Mouse (Mus musculus): ENCODE measurements around the gene E030018B13Rik. TPM values are rescaled to one million over a fixed set of nuclear protein-coding genes. Genes with fewer than 3 reads are reported as not detected.
A peak's percentile ranks its signal among the peaks of the same experiment; 100 is the strongest.

E030018B13Rik gene
- polyA plus RNA-seq, 1 experiment from 2014 or later = not detected

GRCm38 (mm10) chr7:63902604-63903210 lies 13.9 kb upstream of the E030018B13Rik start:
- Histone ChIP-seq H3K9me3 (ENCODE audit: control insufficient read depth, low read length) (no peaks in the 10 kb centered on the region), H3K4me2 (replicated peaks) (no peak overlapping the region), H3K27ac (no peak overlapping the region), H3K36me3 (replicated peaks; ENCODE audit: control insufficient read depth, insufficient read depth) (no peaks in the 10 kb centered on the region), H3K9ac (no peak overlapping the region), H3K4me3 (replicated peaks; ENCODE audit: low read length) (no peak overlapping the region), H3K27me3 (ENCODE audit: control insufficient read depth, insufficient read depth, low read length) (no peaks in the 10 kb centered on the region), H3K4me1 (replicated peaks; ENCODE audit: control insufficient read depth, insufficient read depth, low read length) (peaks cover 11% of the 10 kb centered on the region)
- no peak for ATAC-seq (ENCODE audit: low FRiP score)
- 63% methylated on average over 3 of the region's 3 CpGs for WGBS
- DNase-seq (ENCODE audit: low spot score) = no peak

- no peak for ATAC-seq (ENCODE audit: low FRiP score)
Observed at GRCm38 (mm10) chr7:63903635-63904380, 12.8 kb upstream of the E030018B13Rik start.

GRCm38 (mm10) chr7:63905190-63905589 lies 11.5 kb upstream of the E030018B13Rik start:
- Histone ChIP-seq H3K4me2 (replicated peaks) (no peak overlapping the region), H3K9me3 (ENCODE audit: control insufficient read depth, low read length) (no peaks in the 10 kb centered on the region), H3K9ac (no peak overlapping the region), H3K36me3 (replicated peaks; ENCODE audit: control insufficient read depth, insufficient read depth) (no peaks in the 10 kb centered on the region), H3K4me3 (replicated peaks; ENCODE audit: low read length) (no peak overlapping the region), H3K4me1 (replicated peaks; ENCODE audit: control insufficient read depth, insufficient read depth, low read length) (peaks cover 20% of the 10 kb centered on the region), H3K27me3 (ENCODE audit: control insufficient read depth, insufficient read depth, low read length) (no peaks in the 10 kb centered on the region), H3K27ac (no peak overlapping the region)
- ATAC-seq (ENCODE audit: low FRiP score) (no peak), DNase-seq (ENCODE audit: low spot score) (no peak)
- 94% methylated on average over 2 of the region's 2 CpGs for WGBS

More at GRCm38 (mm10) chr7:63903635-63904380, 12.8 kb upstream of the E030018B13Rik start:
- Histone ChIP-seq H3K4me2 (replicated peaks) (no peak overlapping the region), H3K27me3 (ENCODE audit: control insufficient read depth, insufficient read depth, low read length) (no peaks in the 10 kb centered on the region), H3K4me1 (replicated peaks; ENCODE audit: control insufficient read depth, insufficient read depth, low read length) (peaks cover 16% of the 10 kb centered on the region), H3K4me3 (replicated peaks; ENCODE audit: low read length) (no peak overlapping the region), H3K9ac (no peak overlapping the region), H3K27ac (no peak overlapping the region), H3K36me3 (replicated peaks; ENCODE audit: control insufficient read depth, insufficient read depth) (no peaks in the 10 kb centered on the region), H3K9me3 (ENCODE audit: control insufficient read depth, low read length) (no peaks in the 10 kb centered on the region)
- no peak for DNase-seq (ENCODE audit: low spot score)
- 72% methylated on average over 9 of the region's 9 CpGs for WGBS

- H3K9me3 ChIP-seq (ENCODE audit: control insufficient read depth, low read length) = no peaks in the 10 kb centered on the region
- H3K36me3 ChIP-seq (replicated peaks; ENCODE audit: control insufficient read depth, insufficient read depth) = no peaks in the 10 kb centered on the region
- H3K4me2 ChIP-seq (replicated peaks) = no peak overlapping the region
- H3K4me3 ChIP-seq (replicated peaks; ENCODE audit: low read length) = no peak overlapping the region
- no peak for DNase-seq (ENCODE audit: low spot score)
- ATAC-seq (ENCODE audit: low FRiP score) = no peak
- no peak overlapping the region for H3K9ac ChIP-seq
- no peaks in the 10 kb centered on the region for H3K27me3 ChIP-seq (ENCODE audit: control insufficient read depth, insufficient read depth, low read length)
- 89% methylated on average over 5 of the region's 5 CpGs for WGBS
- no peak overlapping the region for H3K27ac ChIP-seq
- peaks cover 20% of the 10 kb centered on the region for H3K4me1 ChIP-seq (replicated peaks; ENCODE audit: control insufficient read depth, insufficient read depth, low read length)
Observed at GRCm38 (mm10) chr7:63905642-63906041, 11.0 kb upstream of the E030018B13Rik start.

- H3K4me1 ChIP-seq (replicated peaks; ENCODE audit: control insufficient read depth, insufficient read depth, low read length) = peaks cover 38% of the 10 kb centered on the region
Observed at GRCm38 (mm10) chr7:63907778-63908495, 8.7 kb upstream of the E030018B13Rik start.

GRCm38 (mm10) chr7:63908496-63909285 lies 8.0 kb upstream of the E030018B13Rik start:
- DNase-seq (ENCODE audit: low spot score) = no peak
- ATAC-seq (ENCODE audit: low FRiP score) = no peak
- Histone ChIP-seq H3K27me3 (ENCODE audit: control insufficient read depth, insufficient read depth, low read length) (no peaks in the 10 kb centered on the region), H3K9ac (no peak overlapping the region), H3K36me3 (replicated peaks; ENCODE audit: control insufficient read depth, insufficient read depth) (no peaks in the 10 kb centered on the region), H3K4me1 (replicated peaks; ENCODE audit: control insufficient read depth, insufficient read depth, low read length) (peaks cover 37% of the 10 kb centered on the region), H3K4me2 (replicated peaks) (no peak overlapping the region), H3K27ac (peak overlapping the region; percentile 33; the same call in 1 of the 2 replicates), H3K9me3 (ENCODE audit: control insufficient read depth, low read length) (no peaks in the 10 kb centered on the region), H3K4me3 (replicated peaks; ENCODE audit: low read length) (no peak overlapping the region)
- 51% methylated on average over 11 of the region's 11 CpGs for WGBS

More at GRCm38 (mm10) chr7:63907778-63908495, 8.7 kb upstream of the E030018B13Rik start:
- ATAC-seq (ENCODE audit: low FRiP score) (no peak), DNase-seq (ENCODE audit: low spot score) (no peak)
- Histone ChIP-seq H3K4me2 (replicated peaks) (no peak overlapping the region), H3K4me3 (replicated peaks; ENCODE audit: low read length) (no peak overlapping the region), H3K9me3 (ENCODE audit: control insufficient read depth, low read length) (no peaks in the 10 kb centered on the region), H3K9ac (no peak overlapping the region), H3K27me3 (ENCODE audit: control insufficient read depth, insufficient read depth, low read length) (no peaks in the 10 kb centered on the region), H3K36me3 (replicated peaks; ENCODE audit: control insufficient read depth, insufficient read depth) (no peaks in the 10 kb centered on the region), H3K27ac (peak overlapping the region; percentile 33)
- WGBS = 72% methylated on average over 5 of the region's 5 CpGs

- H3K36me3 ChIP-seq (replicated peaks; ENCODE audit: control insufficient read depth, insufficient read depth) = no peaks in the 10 kb centered on the region
- ATAC-seq (ENCODE audit: low FRiP score) = no peak
- 72% methylated on average over 5 of the region's 5 CpGs for WGBS
- no peak overlapping the region for H3K27ac ChIP-seq
- peaks cover 49% of the 10 kb centered on the region for H3K4me1 ChIP-seq (replicated peaks; ENCODE audit: control insufficient read depth, insufficient read depth, low read length)
- no peaks in the 10 kb centered on the region for H3K27me3 ChIP-seq (ENCODE audit: control insufficient read depth, insufficient read depth, low read length)
- H3K4me2 ChIP-seq (replicated peaks) = no peak overlapping the region
- no peak for DNase-seq (ENCODE audit: low spot score)
- H3K9ac ChIP-seq = no peak overlapping the region
- no peaks in the 10 kb centered on the region for H3K9me3 ChIP-seq (ENCODE audit: control insufficient read depth, low read length)
- no peak overlapping the region for H3K4me3 ChIP-seq (replicated peaks; ENCODE audit: low read length)
Observed at GRCm38 (mm10) chr7:63910225-63910624, 6.4 kb upstream of the E030018B13Rik start.

GRCm38 (mm10) chr7:63910912-63911311 lies 5.7 kb upstream of the E030018B13Rik start:
- peaks cover 49% of the 10 kb centered on the region for H3K4me1 ChIP-seq (replicated peaks; ENCODE audit: control insufficient read depth, insufficient read depth, low read length)
- no peak overlapping the region for H3K4me3 ChIP-seq (replicated peaks; ENCODE audit: low read length)
- ATAC-seq (ENCODE audit: low FRiP score) = no peak
- DNase-seq (ENCODE audit: low spot score) = no peak
- no peak overlapping the region for H3K27ac ChIP-seq
- no peak overlapping the region for H3K9ac ChIP-seq
- H3K36me3 ChIP-seq (replicated peaks; ENCODE audit: control insufficient read depth, insufficient read depth) = no peaks in the 10 kb centered on the region
- H3K4me2 ChIP-seq (replicated peaks) = no peak overlapping the region
- no peaks in the 10 kb centered on the region for H3K9me3 ChIP-seq (ENCODE audit: control insufficient read depth, low read length)
- H3K27me3 ChIP-seq (ENCODE audit: control insufficient read depth, insufficient read depth, low read length) = no peaks in the 10 kb centered on the region
- 47% methylated on average over 4 of the region's 4 CpGs for WGBS

All from hindbrain, embryonic 14.5 days (tissue).